Mouse (Mus musculus): Measurements from ENCODE around the gene Lpp. TPM values are rescaled to one million over a fixed set of nuclear protein-coding genes. Genes with fewer than 3 reads are reported as not detected.

The Lpp gene
- polyA plus RNA-seq, 1 experiment from 2014 or later: 28.3 TPM

DNA sequence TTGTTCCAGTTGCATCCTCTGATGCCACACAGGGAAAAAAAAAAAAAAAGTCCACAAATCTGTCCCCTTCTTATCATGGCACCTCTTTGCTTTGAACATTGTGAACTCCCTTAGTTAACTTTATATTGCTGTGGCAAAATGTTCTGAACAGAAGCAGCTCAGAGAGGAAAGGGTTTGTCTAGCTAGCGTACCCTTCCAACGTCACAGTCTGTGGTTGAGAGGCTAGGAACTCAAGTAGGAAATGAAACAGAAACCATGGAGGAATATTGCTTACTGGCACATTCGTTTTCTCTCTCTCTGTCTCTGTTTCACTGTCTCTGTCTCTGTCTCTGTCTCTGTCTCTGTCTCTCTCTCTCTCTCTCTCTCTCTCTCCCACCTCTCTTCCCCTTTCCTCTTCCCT is 631.3 kb downstream of the Lpp start:
- no peak for TF ChIP-seq CTCF (IDR thresholded peaks at IDR 0.05)
- no peaks in the 10 kb centered on the region for H3K27me3 ChIP-seq
- in situ Hi-C loops (cut with MboI; ENCODE audit: low pct_unique_long_range_greater_than_20kb): no loop called here
- CTCF ChIA-PET: interaction anchor here (1.3 kb wide), 1 partner anchor 57 kb away, joined by 3 read pairs; no protein-coding TSS in a partner anchor
- DNase-seq (ENCODE audit: low read depth, low spot score): no peak
- POLR2A ChIA-PET: no interaction called here
- no peak for ATAC-seq

DNA sequence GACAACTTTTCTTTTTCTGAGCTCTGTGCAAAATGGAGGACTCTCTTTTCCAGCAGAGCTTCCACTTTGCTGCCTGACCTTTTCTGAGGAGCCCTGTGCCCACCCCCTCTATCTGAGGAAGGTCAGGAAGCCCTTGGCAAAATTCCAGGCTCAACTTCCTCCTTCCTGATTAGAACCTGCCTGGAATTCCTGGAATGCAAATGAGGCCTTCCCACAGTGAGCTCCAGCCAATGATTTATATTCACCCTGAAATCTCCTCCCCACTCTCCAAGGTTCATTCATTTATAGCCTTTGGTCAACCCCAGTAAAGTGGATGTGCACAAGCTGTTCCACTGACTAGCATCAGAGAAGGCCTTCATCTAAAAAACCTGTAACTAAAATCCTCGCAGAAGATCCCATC is 632.9 kb downstream of the Lpp start:
- TF ChIP-seq CTCF (IDR thresholded peaks at IDR 0.05): no peak
- POLR2A ChIA-PET: no interaction called here
- no peaks in the 10 kb centered on the region for H3K27me3 ChIP-seq
- DNase-seq (ENCODE audit: low read depth, low spot score) (no peak), ATAC-seq (no peak)
- CTCF ChIA-PET: no interaction called here
- in situ Hi-C loops (cut with MboI; ENCODE audit: low pct_unique_long_range_greater_than_20kb): no loop called here

DNA sequence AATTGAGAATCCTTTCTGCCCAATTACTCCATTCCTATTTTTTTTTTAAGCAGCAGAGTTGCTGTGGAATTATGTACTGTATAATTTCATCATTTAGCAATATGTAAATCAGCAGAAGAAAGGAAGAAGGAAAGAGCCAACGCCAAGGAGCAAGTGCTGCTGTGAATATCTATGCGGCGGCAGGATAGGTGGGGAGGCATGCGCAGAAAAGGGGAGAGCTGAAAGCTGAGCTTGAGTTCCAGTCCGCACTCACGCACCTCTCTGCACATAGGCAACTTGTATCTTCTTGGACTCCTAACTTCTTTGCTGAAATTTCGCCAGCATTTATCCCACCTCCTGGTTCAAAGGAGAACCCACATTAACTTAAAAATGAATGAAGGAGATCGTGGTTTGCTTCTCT is 636.2 kb downstream of the Lpp start:
- ATAC-seq: no peak
- in situ Hi-C loops (cut with MboI; ENCODE audit: low pct_unique_long_range_greater_than_20kb): no loop called here
- no peaks in the 10 kb centered on the region for H3K27me3 ChIP-seq
- no peak for TF ChIP-seq CTCF (IDR thresholded peaks at IDR 0.05)
- ChIA-PET POLR2A (interaction anchor here (0.5 kb wide), 1 partner anchor 1950 kb away, joined by 4 read pairs; no protein-coding TSS in a partner anchor), CTCF (no interaction called here)
- no peak for DNase-seq (ENCODE audit: low read depth, low spot score)

- ChIA-PET POLR2A (no interaction called here), CTCF (no interaction called here)
- in situ Hi-C loops (cut with MboI; ENCODE audit: low pct_unique_long_range_greater_than_20kb): no loop called here
- TF ChIP-seq CTCF (IDR thresholded peaks at IDR 0.05): no peak
- ATAC-seq: no peak
- H3K27me3 ChIP-seq: no peaks in the 10 kb centered on the region
- no peak for DNase-seq (ENCODE audit: low read depth, low spot score)
Measured at GRCm38 (mm10) chr16:25037361-25037760, 644.1 kb downstream of the Lpp start.

- in situ Hi-C loops (cut with MboI; ENCODE audit: low pct_unique_long_range_greater_than_20kb): no loop called here
- DNase-seq (ENCODE audit: low read depth, low spot score) (no peak), ATAC-seq (no peak)
- ChIA-PET CTCF (no interaction called here), POLR2A (no interaction called here)
- H3K27me3 ChIP-seq: no peaks in the 10 kb centered on the region
- no peak for TF ChIP-seq CTCF (IDR thresholded peaks at IDR 0.05)
Measured at GRCm38 (mm10) chr16:25038529-25038928, 645.2 kb downstream of the Lpp start.

DNA sequence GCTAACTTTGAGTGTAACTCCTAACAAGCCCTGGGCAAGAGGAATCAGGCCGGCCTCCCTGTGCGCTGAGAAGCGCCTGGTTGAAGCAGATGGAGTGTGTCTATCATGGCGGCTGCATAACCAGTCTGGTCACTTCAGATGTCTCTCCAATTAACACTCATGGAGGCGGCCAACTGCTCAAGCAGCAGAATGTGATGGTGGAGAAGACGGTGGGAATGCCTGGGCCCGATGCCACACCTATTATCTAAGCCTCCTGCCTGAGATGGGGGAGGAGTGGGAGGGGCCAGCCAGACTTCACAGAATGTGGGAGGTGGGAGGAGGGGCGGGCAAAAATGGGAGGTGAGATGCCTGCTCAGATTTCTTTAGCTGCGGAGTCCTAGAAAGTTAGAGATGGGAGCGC is 646.6 kb downstream of the Lpp start:
- ATAC-seq (no peak), DNase-seq (ENCODE audit: low read depth, low spot score) (no peak)
- no peak for TF ChIP-seq CTCF (IDR thresholded peaks at IDR 0.05)
- H3K27me3 ChIP-seq: no peaks in the 10 kb centered on the region
- in situ Hi-C loops (cut with MboI; ENCODE audit: low pct_unique_long_range_greater_than_20kb): no loop called here
- ChIA-PET CTCF (no interaction called here), POLR2A (no interaction called here)

- in situ Hi-C loops (cut with MboI; ENCODE audit: low pct_unique_long_range_greater_than_20kb): no loop called here
- H3K27me3 ChIP-seq: no peaks in the 10 kb centered on the region
- ChIA-PET POLR2A (interaction anchor here (0.5 to 0.8 kb wide), 3 partner anchors 9 to 456 kb away, joined by 3 read pairs; no protein-coding TSS in a partner anchor), CTCF (interaction anchor here (1.1 kb wide), 1 partner anchor 34 kb away, joined by 3 read pairs; no protein-coding TSS in a partner anchor)
- no peak for TF ChIP-seq CTCF (IDR thresholded peaks at IDR 0.05)
- DNase-seq (ENCODE audit: low read depth, low spot score): no peak
- no peak for ATAC-seq
Measured at GRCm38 (mm10) chr16:25041165-25041564, 647.9 kb downstream of the Lpp start.

DNA sequence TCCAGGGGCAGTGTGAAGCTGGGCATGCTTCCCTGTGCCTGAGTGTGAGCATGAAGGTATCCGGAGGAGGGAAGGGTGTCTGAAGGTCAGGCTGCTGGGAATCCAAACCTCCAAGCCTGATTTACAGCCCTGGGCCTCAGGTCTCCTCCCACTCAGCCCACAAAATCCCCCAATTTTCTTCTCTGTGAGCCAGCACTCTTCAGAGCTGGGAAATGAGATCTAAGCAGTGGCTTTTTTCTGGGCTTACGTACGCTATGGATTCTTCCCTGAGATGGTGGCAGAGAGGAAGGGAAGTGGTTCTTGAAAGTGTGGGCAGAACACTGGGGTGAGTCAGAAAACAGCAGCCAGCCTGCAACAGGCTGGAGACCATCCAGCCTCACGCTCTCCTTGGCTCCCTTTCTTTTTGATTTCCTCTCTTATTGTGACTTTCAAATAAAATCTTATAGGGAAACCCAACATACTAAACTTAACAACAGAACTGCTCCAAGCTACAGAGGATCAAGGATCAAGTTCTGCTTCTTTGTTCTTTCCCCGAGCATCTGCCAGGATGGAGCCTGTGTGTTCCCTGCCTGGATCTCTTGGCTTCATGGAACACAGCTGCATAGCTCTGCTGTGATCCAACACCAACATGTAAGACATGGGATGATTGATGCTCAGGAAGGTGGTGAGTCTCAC is 648.7 kb downstream of the Lpp start:
- ChIA-PET POLR2A (interaction anchor here (0.6 to 0.8 kb wide), 2 partner anchors 8 to 456 kb away, joined by 3 read pairs; no protein-coding TSS in a partner anchor), CTCF (interaction anchor here (1.1 kb wide), 1 partner anchor 12 kb away, joined by 3 read pairs; no protein-coding TSS in a partner anchor)
- TF ChIP-seq CTCF (IDR thresholded peaks at IDR 0.05): no peak
- no peak for DNase-seq (ENCODE audit: low read depth, low spot score)
- in situ Hi-C loops (cut with MboI; ENCODE audit: low pct_unique_long_range_greater_than_20kb): no loop called here
- no peaks in the 10 kb centered on the region for H3K27me3 ChIP-seq
- peak; percentile 45 for ATAC-seq
